Mouse (Mus musculus) common myeloid progenitor, adult 5-6 weeks (primary cell): ENCODE data around the gene Mrpl18. TPM values are rescaled to one million over a fixed set of nuclear protein-coding genes. Genes with fewer than 3 reads are reported as not detected.

Experiments
- ATAC-seq: replicated peaks from 2 replicates; pipeline ENCODE4 v1.8.0; 2016; ENCODE audit warnings: low read depth, mild to moderate bottlenecking, moderate TSS enrichment, inconsistent platforms; ENCODE audit not compliant: poor library complexity, severe bottlenecking
- total RNA-seq: library from RNA; stranded (forward); fragments of 200-1000, 187-1606 nt; gene quantifications from 2 replicates; pipeline ENCODE4 v1.2.3, GENCODE M21; 2017

Gene Mrpl18
- total RNA-seq, 1 experiment from 2014 or later, result 205 TPM

GRCm38 (mm10) chr17:12868043-12868442 lies 48.1 kb downstream of the Mrpl18 start, which contains the start of gene Mas1:
TSS of gene Mas1 (minus strand) at chr17:12868143.
- no peak for ATAC-seq

GRCm38 (mm10) chr17:12866853-12867252 lies 49.3 kb downstream of the Mrpl18 start:
- ATAC-seq, result no peak

GRCm38 (mm10) chr17:12865407-12865806 lies 50.7 kb downstream of the Mrpl18 start:
- no peak for ATAC-seq

- no peak for ATAC-seq
These were observed 52.0 kb downstream of the Mrpl18 start for GRCm38 (mm10) chr17:12864111-12864510.

Other genes with a start within 250 kb of the Mrpl18 start
- not detected in 2 replicates for gene Slc22a1, start 240.5 kb downstream of the Mrpl18 start, total RNA-seq
- gene Igf2r, start 146.7 kb downstream of the Mrpl18 start, total RNA-seq, result 5.8 and 7.3 TPM in 2 replicates
- not detected in 2 replicates for gene Mas1, start 48.2 kb downstream of the Mrpl18 start, total RNA-seq
- not detected in 2 replicates for gene Mrgprh, start 40.3 kb downstream of the Mrpl18 start, total RNA-seq
- not detected in 2 replicates for gene Pnldc1, start 6.1 kb downstream of the Mrpl18 start, total RNA-seq
- gene Tcp1, start 644 bp downstream of the Mrpl18 start, total RNA-seq, result 929 and 961 TPM in 2 replicates
- 0.27 and 0.29 TPM in 2 replicates for gene Acat3, start 24.3 kb upstream of the Mrpl18 start, total RNA-seq
- 14.9 and 17.3 TPM in 2 replicates for gene Acat2, start 44.4 kb upstream of the Mrpl18 start, total RNA-seq
- gene Wtap, start 77.8 kb upstream of the Mrpl18 start, total RNA-seq, result 274 and 376 TPM in 2 replicates
- 77.1 and 80.1 TPM in 2 replicates for gene Sod2, start 90.5 kb upstream of the Mrpl18 start, total RNA-seq
- gene Gpr31b, start 136.0 kb upstream of the Mrpl18 start, total RNA-seq, result 0.73 TPM in 1 of 2 replicates, not detected in the other
- 0.09 and 0.58 TPM in 2 replicates for gene Tcp10b, start 144.8 kb upstream of the Mrpl18 start, total RNA-seq
- gene Unc93a, start 215.5 kb upstream of the Mrpl18 start, total RNA-seq, result not detected in 2 replicates